Mouse (Mus musculus): ENCODE results near the gene Hmgb2. TPM values are rescaled to one million over a fixed set of nuclear protein-coding genes. Genes with fewer than 3 reads are reported as not detected.

Hmgb2 gene
- polyA plus RNA-seq, 1 experiment from 2014 or later, result 288 TPM

DNA sequence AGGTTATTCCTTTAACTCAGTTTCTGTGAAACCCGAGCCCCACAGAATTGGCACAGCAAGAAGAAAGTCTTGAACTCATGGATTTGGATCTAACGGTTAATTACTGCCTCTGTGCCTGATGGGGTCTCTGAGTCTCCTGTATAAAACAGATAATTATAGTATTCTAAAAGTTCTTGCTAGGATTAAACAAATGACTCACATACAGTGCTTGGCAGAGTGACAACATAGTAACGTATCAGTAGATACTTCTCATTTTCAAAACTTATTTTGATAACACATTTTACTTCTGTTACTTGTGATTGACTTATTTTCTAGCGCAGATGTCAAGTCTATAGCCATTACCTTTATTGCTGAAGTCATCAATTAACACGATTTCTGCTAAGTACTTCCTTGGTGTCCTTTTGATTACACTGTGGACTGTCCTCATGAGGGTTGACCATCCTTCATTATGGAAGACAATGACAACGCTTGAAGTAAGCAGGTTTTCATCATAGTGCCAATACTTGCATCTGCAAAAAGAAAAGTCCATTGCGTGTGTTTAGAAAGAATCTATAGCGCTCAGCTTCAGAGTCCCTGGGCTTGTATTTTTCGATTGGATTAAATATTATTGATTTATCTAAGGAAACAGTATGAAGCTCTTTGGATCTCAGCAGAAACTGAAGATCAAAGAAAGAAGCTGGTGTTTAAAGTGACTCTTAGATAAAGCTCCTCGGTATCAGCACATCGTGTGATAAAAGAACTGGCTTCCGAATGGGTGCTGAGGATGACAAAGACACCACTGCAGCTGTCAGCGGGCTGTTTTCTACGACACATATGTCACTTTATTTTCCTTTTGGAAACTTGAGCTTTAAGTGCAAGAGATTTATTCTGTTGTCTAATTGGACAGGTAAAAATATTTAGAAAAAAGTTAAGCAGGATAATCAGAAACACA is 40.7 kb downstream of the Hmgb2 start:
- Histone ChIP-seq H3K4me1 (ENCODE audit: control insufficient read depth, insufficient read depth, low read length) (no peaks in the 10 kb centered on the region), H3K36me3 (ENCODE audit: control insufficient read depth, insufficient read depth, low read length) (no peaks in the 10 kb centered on the region), H3K9me3 (replicated peaks; ENCODE audit: control insufficient read depth, low read length) (no peaks in the 10 kb centered on the region), H3K4me2 (no peak overlapping the region), H3K27me3 (ENCODE audit: control insufficient read depth, insufficient read depth, low read length) (no peaks in the 10 kb centered on the region), H3K9ac (ENCODE audit: low read depth, low read length) (no peak overlapping the region), H3K27ac (ENCODE audit: low read depth, low read length) (no peak overlapping the region), H3K4me3 (ENCODE audit: low read depth, low read length) (no peak overlapping the region)
- WGBS (ENCODE audit: insufficient replicate concordance), result 67% methylated on average over 14 of the region's 14 CpGs
- ATAC-seq (replicated peaks; ENCODE audit: insufficient number of reproducible peaks, low FRiP score, low TSS enrichment), result no peak

DNA sequence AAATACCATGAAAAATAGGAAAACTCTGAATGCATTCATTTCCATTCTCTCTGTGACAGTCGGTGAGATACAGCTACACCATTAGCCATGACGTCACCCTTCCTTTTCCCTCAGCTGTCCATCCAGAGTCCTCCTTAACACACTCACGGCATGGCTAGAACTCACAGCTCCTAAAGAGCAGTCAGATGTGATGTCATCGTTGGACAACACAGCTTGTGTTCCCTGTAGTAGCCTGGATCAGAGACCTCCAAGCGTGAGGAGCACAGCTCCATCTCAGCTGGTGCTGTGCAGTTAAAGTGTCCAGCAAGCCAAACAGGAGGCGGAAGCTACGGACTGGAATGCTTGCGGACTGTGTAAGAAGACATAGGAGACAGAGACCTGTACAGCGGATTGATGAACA is 49.2 kb downstream of the Hmgb2 start:
- H3K9me3 ChIP-seq (replicated peaks; ENCODE audit: control insufficient read depth, low read length), result no peaks in the 10 kb centered on the region
- H3K4me1 ChIP-seq (ENCODE audit: control insufficient read depth, insufficient read depth, low read length), result no peaks in the 10 kb centered on the region
- no peak for ATAC-seq (replicated peaks; ENCODE audit: insufficient number of reproducible peaks, low FRiP score, low TSS enrichment)
- H3K9ac ChIP-seq (ENCODE audit: low read depth, low read length), result no peak overlapping the region
- no peak overlapping the region for H3K4me3 ChIP-seq (ENCODE audit: low read depth, low read length)
- H3K36me3 ChIP-seq (ENCODE audit: control insufficient read depth, insufficient read depth, low read length), result no peaks in the 10 kb centered on the region
- 80% methylated on average over 9 of the region's 9 CpGs for WGBS (ENCODE audit: insufficient replicate concordance)
- no peaks in the 10 kb centered on the region for H3K27me3 ChIP-seq (ENCODE audit: control insufficient read depth, insufficient read depth, low read length)
- no peak overlapping the region for H3K27ac ChIP-seq (ENCODE audit: low read depth, low read length)
- no peak overlapping the region for H3K4me2 ChIP-seq

DNA sequence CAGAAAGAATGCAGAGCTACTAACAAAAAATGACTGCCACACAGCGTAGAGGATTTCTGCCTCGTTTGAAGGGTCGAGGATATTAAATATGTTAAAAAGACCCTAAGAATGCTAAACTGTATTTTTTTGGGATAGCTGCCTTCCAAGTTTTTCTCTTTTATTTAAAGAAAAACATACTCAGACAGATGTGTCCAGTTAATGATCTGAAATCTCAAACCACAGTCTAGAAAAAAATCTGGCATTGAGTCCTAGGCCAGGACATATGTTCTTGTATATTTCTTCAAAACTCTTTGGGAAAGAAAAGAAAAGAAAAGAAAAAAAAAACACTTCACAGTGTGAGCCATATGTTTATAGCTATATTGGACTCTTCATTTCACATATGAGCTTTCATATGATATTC is 51.0 kb downstream of the Hmgb2 start:
- ATAC-seq (replicated peaks; ENCODE audit: insufficient number of reproducible peaks, low FRiP score, low TSS enrichment), result no peak
- Histone ChIP-seq H3K4me2 (no peak overlapping the region), H3K27ac (ENCODE audit: low read depth, low read length) (no peak overlapping the region), H3K9me3 (replicated peaks; ENCODE audit: control insufficient read depth, low read length) (no peaks in the 10 kb centered on the region), H3K36me3 (ENCODE audit: control insufficient read depth, insufficient read depth, low read length) (no peaks in the 10 kb centered on the region), H3K4me1 (ENCODE audit: control insufficient read depth, insufficient read depth, low read length) (no peaks in the 10 kb centered on the region), H3K4me3 (ENCODE audit: low read depth, low read length) (no peak overlapping the region), H3K27me3 (ENCODE audit: control insufficient read depth, insufficient read depth, low read length) (no peaks in the 10 kb centered on the region), H3K9ac (ENCODE audit: low read depth, low read length) (no peak overlapping the region)
- 90% methylated on average over 3 of the region's 3 CpGs for WGBS (ENCODE audit: insufficient replicate concordance)

- 89% methylated on average over 15 of the region's 15 CpGs for WGBS (ENCODE audit: insufficient replicate concordance)
- Histone ChIP-seq H3K9me3 (replicated peaks; ENCODE audit: control insufficient read depth, low read length) (no peaks in the 10 kb centered on the region), H3K36me3 (ENCODE audit: control insufficient read depth, insufficient read depth, low read length) (no peaks in the 10 kb centered on the region), H3K4me2 (no peak overlapping the region), H3K4me1 (ENCODE audit: control insufficient read depth, insufficient read depth, low read length) (no peaks in the 10 kb centered on the region), H3K4me3 (ENCODE audit: low read depth, low read length) (no peak overlapping the region), H3K27me3 (ENCODE audit: control insufficient read depth, insufficient read depth, low read length) (no peaks in the 10 kb centered on the region), H3K9ac (ENCODE audit: low read depth, low read length) (no peak overlapping the region), H3K27ac (ENCODE audit: low read depth, low read length) (no peak overlapping the region)
- ATAC-seq (replicated peaks; ENCODE audit: insufficient number of reproducible peaks, low FRiP score, low TSS enrichment), result no peak
Observed at GRCm38 (mm10) chr8:57563726-57564125, 52.0 kb downstream of the Hmgb2 start.

GRCm38 (mm10) chr8:57565039-57565438 is 53.3 kb downstream of the Hmgb2 start:
- WGBS (ENCODE audit: insufficient replicate concordance), result 52% methylated on average over 6 of the region's 6 CpGs
- H3K27me3 ChIP-seq (ENCODE audit: control insufficient read depth, insufficient read depth, low read length), result no peaks in the 10 kb centered on the region
- no peak overlapping the region for H3K9ac ChIP-seq (ENCODE audit: low read depth, low read length)
- no peaks in the 10 kb centered on the region for H3K36me3 ChIP-seq (ENCODE audit: control insufficient read depth, insufficient read depth, low read length)
- no peak overlapping the region for H3K27ac ChIP-seq (ENCODE audit: low read depth, low read length)
- no peak for ATAC-seq (replicated peaks; ENCODE audit: insufficient number of reproducible peaks, low FRiP score, low TSS enrichment)
- no peaks in the 10 kb centered on the region for H3K4me1 ChIP-seq (ENCODE audit: control insufficient read depth, insufficient read depth, low read length)
- H3K4me3 ChIP-seq (ENCODE audit: low read depth, low read length), result no peak overlapping the region
- H3K9me3 ChIP-seq (replicated peaks; ENCODE audit: control insufficient read depth, low read length), result no peaks in the 10 kb centered on the region
- H3K4me2 ChIP-seq, result no peak overlapping the region

Other genes with a start within 250 kb of the Hmgb2 start
- 17.2 and 17.9 TPM in 2 replicates for gene Hand2, start 190.9 kb upstream of the Hmgb2 start, polyA plus RNA-seq (2014; fragmentation: Nextera tagmentation; extraction: Ambion mirVana)
- 0.68 and 0.72 TPM in 2 replicates for gene Scrg1, start 56.0 kb upstream of the Hmgb2 start, polyA plus RNA-seq (2014; fragmentation: Nextera tagmentation; extraction: Ambion mirVana)
- gene Sap30, start 24.0 kb upstream of the Hmgb2 start, polyA plus RNA-seq (2014; fragmentation: Nextera tagmentation; extraction: Ambion mirVana), result 48.6 and 50.4 TPM in 2 replicates
- gene Galnt7, start 141.1 kb downstream of the Hmgb2 start, polyA plus RNA-seq (2014; fragmentation: Nextera tagmentation; extraction: Ambion mirVana), result 8.2 and 8.5 TPM in 2 replicates